Mouse (Mus musculus) midbrain, postnatal 0 days (tissue): ENCODE measurements around the gene Map4k5. TPM values are rescaled to one million over a fixed set of nuclear protein-coding genes. Genes with fewer than 3 reads are reported as not detected.

Experiments
- ATAC-seq: fragments of 200-750 bp; cut with Nextera tagmentation; 2 replicates; pipeline ENCODE4 v1.8.0; 2017; ENCODE audit warnings: moderate number of reproducible peaks, mild to moderate bottlenecking, moderate TSS enrichment, moderate library complexity; ENCODE audit not compliant: low FRiP score
- DNase-seq: peaks from one replicate; pipeline ENCODE4 v3.0.0-alpha.2; 2015; ENCODE audit warnings: low spot score
- H3K27ac ChIP-seq: fragments of 300-500 bp; sonication (generic); 2 replicates; pipeline ENCODE4 v1.5.1; 2014; ENCODE audit warnings: low read depth, mild to moderate bottlenecking, low read length, mixed read lengths
- H3K27me3 ChIP-seq: fragments of 300-500 bp; sonication (generic); 2 replicates; pipeline ENCODE4 v1.6.1; 2014; ENCODE audit warnings: low read length, control low read depth, mixed read lengths; ENCODE audit not compliant: insufficient read depth
- H3K36me3 ChIP-seq: fragments of 300-500 bp; sonication (generic); 2 replicates; pipeline ENCODE4 v1.6.1; 2014; ENCODE audit warnings: low read length, control low read depth, mixed read lengths; ENCODE audit not compliant: insufficient read depth
- H3K4me1 ChIP-seq: fragments of 300-500 bp; sonication (generic); 2 replicates; pipeline ENCODE4 v1.6.1; 2014; ENCODE audit warnings: mild to moderate bottlenecking, control low read depth, antibody characterized with exemption, low read length, mixed read lengths; ENCODE audit not compliant: insufficient read depth
- H3K4me2 ChIP-seq: fragments of 300-500 bp; sonication (generic); 2 replicates; pipeline ENCODE4 v1.6.1; 2014; ENCODE audit warnings: low read depth, mild to moderate bottlenecking, low read length, mixed read lengths; ENCODE audit not compliant: poor library complexity, severe bottlenecking
- H3K4me3 ChIP-seq: fragments of 300-500 bp; sonication (generic); 2 replicates; pipeline ENCODE4 v1.5.1; 2014; ENCODE audit warnings: low read depth, mild to moderate bottlenecking, low read length, moderate library complexity
- H3K9ac ChIP-seq: fragments of 300-500 bp; sonication (generic); replicated peaks from 2 replicates; pipeline ENCODE4 v1.6.1; 2014; ENCODE audit warnings: mild to moderate bottlenecking, low read length, moderate library complexity, mixed read lengths; ENCODE audit not compliant: poor library complexity, severe bottlenecking
- H3K9me3 ChIP-seq: fragments of 300-500 bp; sonication (generic); 2 replicates; pipeline ENCODE4 v1.6.1; 2016; ENCODE audit warnings: low read length, control low read depth
- CTCF ChIP-seq: IDR thresholded peaks from 2 replicates; pipeline ENCODE4 v1.5.1; 2016; ENCODE audit warnings: antibody characterized with exemption, mild to moderate bottlenecking
- WGBS: fragments of 180-500 bp; shearing (Covaris S2); extraction: QIAGEN DNeasy Blood & Tissue Kit; methylation state at CpG from one replicate; pipeline ENCODE4 v1.1.7; 2014; 5-methylcytosine and 5-hydroxymethylcytosine counted together
- polyA plus RNA-seq: library from polyadenylated mRNA; unstranded; fragments of >200 nt; fragmentation: Nextera tagmentation; extraction: Ambion mirVana; gene quantifications from 2 replicates; pipeline ENCODE4 v1.2.1, GENCODE M21; 2015
- total RNA-seq: library from RNA; depleted of rRNA; stranded (reverse); fragments of >200 nt; gene quantifications from 2 replicates; pipeline ENCODE4 v1.2.3, GENCODE M21; 2014

Gene Map4k5
- total and polyA plus RNA-seq, 2 experiments from 2014 or later = 16.9 to 33.9 TPM

DNA sequence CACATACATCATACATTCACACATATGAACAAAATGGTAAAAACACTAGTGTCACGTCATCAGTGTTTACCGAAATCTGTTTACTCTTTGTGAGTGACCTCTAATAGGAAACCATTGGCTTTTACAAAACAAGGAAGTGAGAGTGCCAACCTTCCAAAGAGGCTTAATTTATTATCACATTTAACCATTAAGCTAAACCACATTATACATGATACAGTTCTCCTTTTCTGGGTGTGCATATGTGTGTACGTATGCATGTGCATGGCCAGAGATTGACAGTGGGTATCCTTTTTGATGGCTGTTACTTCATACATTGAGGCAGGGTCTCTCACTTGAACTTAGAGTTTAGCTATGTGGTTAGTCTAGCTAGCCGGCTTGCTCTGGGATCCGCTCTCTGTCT, 21.4 kb downstream of the Map4k5 start:
- no peak overlapping the region for H3K4me3 ChIP-seq
- no peaks in the 10 kb centered on the region for H3K27me3 ChIP-seq
- ATAC-seq (no peak), DNase-seq (no peak)
- H3K9me3 ChIP-seq = no peaks in the 10 kb centered on the region
- no peak overlapping the region for H3K27ac ChIP-seq
- no peaks in the 10 kb centered on the region for H3K4me1 ChIP-seq
- H3K9ac ChIP-seq = no peak overlapping the region
- no peak overlapping the region for H3K4me2 ChIP-seq
- TF ChIP-seq CTCF = no peak
- H3K36me3 ChIP-seq = no peaks in the 10 kb centered on the region
- 95% methylated on average over 5 of the region's 5 CpGs for WGBS

DNA sequence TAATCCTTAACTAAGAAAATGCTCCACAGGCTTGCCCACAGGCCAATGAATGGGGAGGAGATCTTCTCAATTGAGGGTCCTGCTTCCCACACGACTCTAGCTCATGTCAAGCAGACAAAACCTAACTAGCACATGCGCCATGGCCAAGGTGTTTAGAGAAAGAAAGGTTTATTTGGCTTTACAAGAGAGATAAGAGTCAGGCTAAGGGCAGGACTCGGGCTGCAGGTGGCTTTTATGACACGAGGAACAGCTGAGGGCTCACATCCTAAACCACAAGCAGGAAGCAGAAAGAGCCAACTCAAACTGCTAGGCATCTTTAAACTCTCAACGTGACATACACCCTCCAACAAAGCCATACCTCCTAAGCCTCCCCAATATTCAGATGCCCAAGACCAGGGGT, 25.7 kb downstream of the Map4k5 start:
- 86% methylated on average over 5 of the region's 5 CpGs for WGBS
- Histone ChIP-seq H3K4me1 (no peaks in the 10 kb centered on the region), H3K27me3 (no peaks in the 10 kb centered on the region), H3K9me3 (no peaks in the 10 kb centered on the region), H3K4me3 (no peak overlapping the region), H3K9ac (no peak overlapping the region), H3K27ac (no peak overlapping the region), H3K36me3 (peaks cover 3% of the 10 kb centered on the region; the same call in 1 of the 2 replicates), H3K4me2 (no peak overlapping the region)
- ATAC-seq (no peak), DNase-seq (no peak)
- TF ChIP-seq CTCF = no peak

DNA sequence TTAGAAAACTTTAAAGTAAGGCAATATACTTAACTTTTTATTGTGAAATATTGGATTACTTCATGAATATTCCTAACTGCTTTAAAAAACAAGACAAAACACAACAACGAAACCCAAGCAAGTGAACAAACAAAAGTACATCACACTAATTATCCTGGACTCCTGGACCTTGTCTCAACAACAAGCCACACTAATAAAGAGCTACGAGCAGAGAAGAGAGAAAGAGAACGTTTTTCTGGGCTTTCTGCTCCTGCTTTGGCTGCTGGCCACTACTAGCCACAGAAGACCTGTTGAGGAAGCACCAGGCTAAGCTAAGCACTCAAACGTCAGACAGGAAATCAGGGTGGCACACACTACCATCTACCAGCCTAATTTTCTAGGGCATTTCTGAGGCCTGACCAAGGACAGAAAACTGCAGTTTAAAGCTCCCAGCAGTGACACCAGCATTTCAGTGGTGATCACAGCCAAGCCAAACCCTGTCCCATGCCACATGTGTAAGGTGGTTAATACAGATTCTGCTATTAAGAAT, 28.8 kb downstream of the Map4k5 start:
- Histone ChIP-seq H3K4me3 (no peak overlapping the region), H3K27me3 (no peaks in the 10 kb centered on the region), H3K4me1 (no peaks in the 10 kb centered on the region), H3K9ac (no peak overlapping the region), H3K27ac (no peak overlapping the region), H3K4me2 (no peak overlapping the region), H3K36me3 (peaks cover 3% of the 10 kb centered on the region; the same call in 1 of the 2 replicates), H3K9me3 (no peaks in the 10 kb centered on the region)
- 61% methylated on average over 4 of the region's 4 CpGs for WGBS
- no peak for TF ChIP-seq CTCF
- DNase-seq = no peak
- ATAC-seq = no peak

DNA sequence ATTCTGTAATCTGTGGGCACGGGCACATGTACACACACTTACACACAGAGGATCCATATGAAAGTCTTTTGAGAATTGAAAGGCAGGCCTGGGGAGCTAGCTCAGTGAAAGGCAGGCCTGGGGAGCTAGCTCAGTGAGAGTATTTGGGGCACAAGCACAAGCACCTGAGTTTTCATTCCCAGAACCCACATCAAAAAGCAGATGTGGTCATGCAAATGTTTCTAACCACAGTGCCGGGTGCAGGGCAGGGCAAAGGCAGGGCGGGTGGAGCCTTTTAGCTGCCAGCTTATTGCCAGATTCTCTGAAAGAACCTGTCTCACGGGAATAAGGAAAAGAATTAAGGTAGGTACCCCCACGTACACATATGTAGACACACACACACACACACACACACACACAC, 29.5 kb downstream of the Map4k5 start:
- Histone ChIP-seq H3K9ac (no peak overlapping the region), H3K9me3 (no peaks in the 10 kb centered on the region), H3K4me2 (no peak overlapping the region), H3K4me1 (no peaks in the 10 kb centered on the region), H3K27me3 (no peaks in the 10 kb centered on the region), H3K27ac (no peak overlapping the region), H3K4me3 (no peak overlapping the region), H3K36me3 (peaks cover 3% of the 10 kb centered on the region; the same call in 1 of the 2 replicates)
- 83% methylated on average over 5 of the region's 5 CpGs for WGBS
- DNase-seq (no peak), ATAC-seq (no peak)
- no peak for TF ChIP-seq CTCF

- Histone ChIP-seq H3K4me3 (no peak overlapping the region), H3K9me3 (no peaks in the 10 kb centered on the region), H3K4me2 (no peak overlapping the region), H3K27me3 (no peaks in the 10 kb centered on the region), H3K9ac (no peak overlapping the region), H3K36me3 (peaks cover 4% of the 10 kb centered on the region; the same call in 1 of the 2 replicates), H3K4me1 (no peaks in the 10 kb centered on the region), H3K27ac (no peak overlapping the region)
- DNase-seq (no peak), ATAC-seq (no peak)
- 82% methylated on average over 4 of the region's 4 CpGs for WGBS
- no peak for TF ChIP-seq CTCF
Observed at GRCm38 (mm10) chr12:69858847-69859246, 34.2 kb downstream of the Map4k5 start.

- TF ChIP-seq CTCF = no peak
- Histone ChIP-seq H3K4me3 (no peak overlapping the region), H3K4me1 (no peaks in the 10 kb centered on the region), H3K36me3 (peaks cover 4% of the 10 kb centered on the region; the same call in 1 of the 2 replicates), H3K27me3 (no peaks in the 10 kb centered on the region), H3K9ac (no peak overlapping the region), H3K27ac (no peak overlapping the region), H3K4me2 (no peak overlapping the region), H3K9me3 (no peaks in the 10 kb centered on the region)
- WGBS = 96% methylated on average over 2 of the region's 2 CpGs
- ATAC-seq (no peak), DNase-seq (no peak)
Observed at GRCm38 (mm10) chr12:69857597-69857996, 35.4 kb downstream of the Map4k5 start.
